Mouse (Mus musculus) midbrain, embryonic 12.5 days (tissue): Measurements from ENCODE around the gene Best2. TPM values are rescaled to one million over a fixed set of nuclear protein-coding genes. Genes with fewer than 3 reads are reported as not detected.
A peak's percentile ranks its signal among the peaks of the same experiment; 100 is the strongest.

Experiments
- ATAC-seq: fragments of 200-750 bp; cut with Nextera tagmentation; 2 replicates; pipeline ENCODE4 v1.8.0; 2017; ENCODE audit warnings: low read depth, moderate TSS enrichment, moderate library complexity; ENCODE audit not compliant: low FRiP score
- H3K27ac ChIP-seq: fragments of 300-500 bp; sonication (generic); replicated peaks from 2 replicates; pipeline ENCODE4 v1.5.1; 2016; ENCODE audit warnings: mild to moderate bottlenecking
- H3K27me3 ChIP-seq: fragments of 300-500 bp; sonication (generic); 2 replicates; pipeline ENCODE4 v1.6.1; 2016; ENCODE audit warnings: mild to moderate bottlenecking
- H3K36me3 ChIP-seq: fragments of 300-500 bp; sonication (generic); 2 replicates; pipeline ENCODE4 v1.6.1; 2016
- H3K4me1 ChIP-seq: fragments of 300-500 bp; sonication (generic); 2 replicates; pipeline ENCODE4 v1.6.1; 2016
- H3K4me2 ChIP-seq: fragments of 300-500 bp; sonication (generic); replicated peaks from 2 replicates; pipeline ENCODE4 v1.6.1; 2016; ENCODE audit warnings: mild to moderate bottlenecking, moderate library complexity
- H3K4me3 ChIP-seq: fragments of 300-500 bp; sonication (generic); 2 replicates; pipeline ENCODE4 v1.5.1; 2016; ENCODE audit warnings: mild to moderate bottlenecking
- H3K9ac ChIP-seq: fragments of 300-500 bp; sonication (generic); replicated peaks from 2 replicates; pipeline ENCODE4 v1.6.1; 2016; ENCODE audit warnings: mild to moderate bottlenecking, moderate library complexity
- H3K9me3 ChIP-seq: fragments of 300-500 bp; sonication (generic); 2 replicates; pipeline ENCODE4 v1.6.1; 2016; ENCODE audit warnings: mild to moderate bottlenecking
- WGBS: fragments of 180-500 bp; shearing (Covaris S2); methylation state at CpG from one replicate; pipeline ENCODE4 v1.1.7; 2016; 5-methylcytosine and 5-hydroxymethylcytosine counted together
- polyA plus RNA-seq: library from polyadenylated mRNA; unstranded; fragments of >200 nt; fragmentation: Nextera tagmentation; extraction: Ambion mirVana; gene quantifications from 2 replicates; pipeline ENCODE4 v1.2.1, GENCODE M21; 2016

Gene Best2
- polyA plus RNA-seq, 1 experiment from 2014 or later, result not detected

GRCm38 (mm10) chr8:84978248-84978940, 35.9 kb downstream of the Best2 start, which contains the start of gene Junb:
Junb (minus strand) TSS chr8:84978718.
- Histone ChIP-seq H3K9me3 (no peaks in the 10 kb centered on the region), H3K4me3 (peak within 1 kb of the TSS; percentile 51), H3K27ac (0 out of 2 replicates have a peak within 1 kb of the TSS, but pooled peaks have one; percentile 20), H3K4me2 (peak within 1 kb of the TSS; percentile 98), H3K9ac (peak within 1 kb of the TSS; percentile 53), H3K27me3 (peaks cover 66% of the 10 kb centered on the region), H3K36me3 (peaks cover 18% of the 10 kb centered on the region), H3K4me1 (peaks cover 58% of the 10 kb centered on the region)
- WGBS, result under 1% methylated on average over 63 of the region's 63 CpGs
- peak; percentile 32; the same call in 1 of the 2 replicates for ATAC-seq

GRCm38 (mm10) chr8:84977435-84978247, 36.7 kb downstream of the Best2 start:
- Histone ChIP-seq H3K4me3 (peak overlapping the region; percentile 51), H3K4me2 (peak overlapping the region; percentile 98), H3K27me3 (peaks cover 60% of the 10 kb centered on the region), H3K36me3 (peaks cover 26% of the 10 kb centered on the region), H3K4me1 (peaks cover 58% of the 10 kb centered on the region), H3K9ac (peak overlapping the region; percentile 53), H3K9me3 (no peaks in the 10 kb centered on the region), H3K27ac (no peak overlapping the region)
- WGBS, result 1% methylated on average over 70 of the region's 70 CpGs
- no peak for ATAC-seq

- ATAC-seq, result no peak
- Histone ChIP-seq H3K4me1 (peaks cover 58% of the 10 kb centered on the region), H3K4me2 (peak overlapping the region; percentile 98), H3K27me3 (peaks cover 52% of the 10 kb centered on the region), H3K9me3 (no peaks in the 10 kb centered on the region), H3K27ac (0 out of 2 replicates have a peak overlapping the region, but pooled peaks have one; percentile 25), H3K4me3 (peak overlapping the region; percentile 51), H3K36me3 (peaks cover 33% of the 10 kb centered on the region), H3K9ac (peak overlapping the region; percentile 53)
- WGBS, result 4% methylated on average over 25 of the region's 25 CpGs
Measured at GRCm38 (mm10) chr8:84976763-84977434, 37.4 kb downstream of the Best2 start.

GRCm38 (mm10) chr8:84976031-84976762, 38.1 kb downstream of the Best2 start:
- peak; percentile 81 for ATAC-seq
- Histone ChIP-seq H3K9me3 (no peaks in the 10 kb centered on the region), H3K4me2 (peak overlapping the region; percentile 98), H3K27me3 (peaks cover 46% of the 10 kb centered on the region), H3K27ac (peak overlapping the region; percentile 25), H3K4me1 (peaks cover 64% of the 10 kb centered on the region), H3K36me3 (peaks cover 40% of the 10 kb centered on the region), H3K4me3 (peak overlapping the region; percentile 51), H3K9ac (peak overlapping the region; percentile 49)
- 2% methylated on average over 61 of the region's 61 CpGs for WGBS

GRCm38 (mm10) chr8:84975434-84975833, 38.9 kb downstream of the Best2 start:
- Histone ChIP-seq H3K4me1 (peaks cover 64% of the 10 kb centered on the region), H3K4me3 (peak overlapping the region; percentile 51; the same call in 1 of the 2 replicates), H3K9me3 (no peaks in the 10 kb centered on the region), H3K36me3 (peaks cover 46% of the 10 kb centered on the region), H3K9ac (peak overlapping the region; percentile 49; the same call in 1 of the 2 replicates), H3K4me2 (peak overlapping the region; percentile 98), H3K27me3 (peaks cover 39% of the 10 kb centered on the region), H3K27ac (0 out of 2 replicates have a peak overlapping the region, but pooled peaks have one; percentile 25)
- ATAC-seq, result no peak
- 38% methylated on average over 7 of the region's 7 CpGs for WGBS

GRCm38 (mm10) chr8:84974543-84975142, 39.7 kb downstream of the Best2 start:
- Histone ChIP-seq H3K4me3 (no peak overlapping the region), H3K36me3 (peaks cover 46% of the 10 kb centered on the region), H3K9ac (no peak overlapping the region), H3K27me3 (peaks cover 31% of the 10 kb centered on the region), H3K9me3 (no peaks in the 10 kb centered on the region), H3K4me1 (peaks cover 59% of the 10 kb centered on the region), H3K27ac (no peak overlapping the region), H3K4me2 (no peak overlapping the region)
- WGBS, result 82% methylated on average over 8 of the region's 8 CpGs
- ATAC-seq, result no peak

- no peak overlapping the region for H3K4me2 ChIP-seq
- H3K27ac ChIP-seq, result peak overlapping the region; percentile 30; the same call in 1 of the 2 replicates
- no peak for ATAC-seq
- H3K27me3 ChIP-seq, result peaks cover 24% of the 10 kb centered on the region
- no peak overlapping the region for H3K9ac ChIP-seq
- H3K4me1 ChIP-seq, result peaks cover 54% of the 10 kb centered on the region
- H3K4me3 ChIP-seq, result no peak overlapping the region
- peaks cover 46% of the 10 kb centered on the region for H3K36me3 ChIP-seq
- H3K9me3 ChIP-seq, result no peaks in the 10 kb centered on the region
- 71% methylated on average over 4 of the region's 4 CpGs for WGBS
Measured at GRCm38 (mm10) chr8:84973803-84974542, 40.4 kb downstream of the Best2 start.

GRCm38 (mm10) chr8:84973079-84973478, 41.3 kb downstream of the Best2 start:
- Histone ChIP-seq H3K4me1 (peaks cover 53% of the 10 kb centered on the region), H3K9ac (no peak overlapping the region), H3K36me3 (peaks cover 46% of the 10 kb centered on the region), H3K27me3 (peaks cover 15% of the 10 kb centered on the region), H3K9me3 (no peaks in the 10 kb centered on the region), H3K4me2 (no peak overlapping the region), H3K4me3 (no peak overlapping the region), H3K27ac (no peak overlapping the region)
- WGBS, result 86% methylated on average over 1 of the region's 1 CpGs
- no peak for ATAC-seq

- Histone ChIP-seq H3K27me3 (no peaks in the 10 kb centered on the region), H3K9me3 (no peaks in the 10 kb centered on the region), H3K27ac (peak overlapping the region; percentile 76), H3K36me3 (peaks cover 46% of the 10 kb centered on the region), H3K4me1 (peaks cover 45% of the 10 kb centered on the region), H3K4me3 (peak overlapping the region; percentile 80), H3K4me2 (peak overlapping the region; percentile 97), H3K9ac (peak overlapping the region; percentile 93)
- no peak for ATAC-seq
- WGBS, result 66% methylated on average over 5 of the region's 5 CpGs
Measured at GRCm38 (mm10) chr8:84970913-84971312, 43.4 kb downstream of the Best2 start.

- no peaks in the 10 kb centered on the region for H3K27me3 ChIP-seq
- H3K27ac ChIP-seq, result peak overlapping the region; percentile 76
- H3K36me3 ChIP-seq, result peaks cover 46% of the 10 kb centered on the region
- ATAC-seq, result no peak
- H3K9ac ChIP-seq, result peak overlapping the region; percentile 93
- H3K4me1 ChIP-seq, result peaks cover 41% of the 10 kb centered on the region
- WGBS, result 12% methylated on average over 21 of the region's 21 CpGs
- H3K9me3 ChIP-seq, result no peaks in the 10 kb centered on the region
- H3K4me2 ChIP-seq, result peak overlapping the region; percentile 97
- peak overlapping the region; percentile 80 for H3K4me3 ChIP-seq
Measured at GRCm38 (mm10) chr8:84970135-84970790, 44.1 kb downstream of the Best2 start.
